Mouse (Mus musculus): ENCODE measurements around the gene Pm20d1. TPM values are rescaled to one million over a fixed set of nuclear protein-coding genes. Genes with fewer than 3 reads are reported as not detected.

The Pm20d1 gene
- polyA plus RNA-seq, 1 experiment from 2014 or later: 4.5 TPM

GRCm38 (mm10) chr1:131866304-131866999, 69.3 kb downstream of the Pm20d1 start:
- Histone ChIP-seq H3K4me2 (peak overlapping the region; percentile 83), H3K36me3 (replicated peaks) (no peaks in the 10 kb centered on the region), H3K9me3 (replicated peaks) (no peaks in the 10 kb centered on the region), H3K27ac (replicated peaks) (no peak overlapping the region), H3K4me3 (replicated peaks) (peak overlapping the region; percentile 70), H3K9ac (no peak overlapping the region), H3K4me1 (replicated peaks) (peaks cover 11% of the 10 kb centered on the region), H3K27me3 (no peaks in the 10 kb centered on the region)
- no peak for ATAC-seq (ENCODE audit: insufficient read depth)
- WGBS (ENCODE audit: insufficient replicate concordance): 30% methylated on average over 6 of the region's 6 CpGs

DNA sequence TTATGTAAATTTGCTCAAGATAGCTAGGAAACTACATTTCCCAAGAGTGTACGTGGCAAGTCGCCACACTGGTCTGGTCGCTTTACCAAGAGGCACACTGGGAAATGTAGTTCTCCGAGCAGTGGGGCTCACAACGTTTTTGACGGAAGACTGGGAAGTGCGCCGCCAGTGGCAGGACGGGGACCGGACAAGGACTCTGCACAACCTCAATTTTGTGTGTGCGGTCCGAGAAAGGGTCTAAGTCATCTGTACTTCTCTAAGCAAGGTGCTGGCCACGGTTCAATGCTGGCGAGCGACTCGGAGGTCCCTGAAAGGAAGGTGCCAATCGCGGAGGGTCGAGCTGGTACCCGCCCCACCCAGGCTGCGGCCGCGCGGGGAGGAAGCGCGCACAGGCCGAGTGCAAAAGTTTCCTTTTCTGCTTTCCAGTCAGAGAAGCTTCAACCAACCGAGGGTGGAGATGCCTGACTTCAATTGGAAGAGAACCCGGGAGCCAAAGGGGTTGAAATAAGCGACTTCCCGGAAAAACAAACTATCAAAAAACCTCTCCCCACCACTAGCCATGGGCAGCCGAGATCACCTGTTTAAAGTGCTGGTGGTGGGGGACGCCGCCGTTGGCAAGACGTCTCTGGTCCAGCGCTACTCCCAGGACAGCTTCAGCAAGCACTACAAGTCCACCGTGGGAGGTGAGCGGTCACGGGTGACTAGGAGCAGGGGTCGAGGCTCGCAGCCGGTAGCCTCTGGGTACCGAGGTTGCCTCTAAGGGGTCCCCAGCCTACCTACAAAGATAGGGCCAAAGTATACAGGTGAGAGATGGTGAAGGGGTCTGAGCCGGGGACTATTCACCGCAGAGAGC, 70.1 kb downstream of the Pm20d1 start, which contains the start of gene Rab29:
Rab29 (plus strand) TSS at position 132 of the 853 bp plus-strand sequence.
- Histone ChIP-seq H3K4me3 (replicated peaks) (peak within 1 kb of the TSS; percentile 70), H3K27me3 (no peaks in the 10 kb centered on the region), H3K4me2 (peak within 1 kb of the TSS; percentile 83), H3K36me3 (replicated peaks) (no peaks in the 10 kb centered on the region), H3K9me3 (replicated peaks) (no peaks in the 10 kb centered on the region), H3K4me1 (replicated peaks) (peaks cover 11% of the 10 kb centered on the region), H3K27ac (replicated peaks) (peak within 1 kb of the TSS; percentile 42; the same call in 1 of the 2 replicates), H3K9ac (peak within 1 kb of the TSS; percentile 65)
- ATAC-seq (ENCODE audit: insufficient read depth): peak; percentile 91
- WGBS (ENCODE audit: insufficient replicate concordance): 1% methylated on average over 46 of the region's 46 CpGs

DNA sequence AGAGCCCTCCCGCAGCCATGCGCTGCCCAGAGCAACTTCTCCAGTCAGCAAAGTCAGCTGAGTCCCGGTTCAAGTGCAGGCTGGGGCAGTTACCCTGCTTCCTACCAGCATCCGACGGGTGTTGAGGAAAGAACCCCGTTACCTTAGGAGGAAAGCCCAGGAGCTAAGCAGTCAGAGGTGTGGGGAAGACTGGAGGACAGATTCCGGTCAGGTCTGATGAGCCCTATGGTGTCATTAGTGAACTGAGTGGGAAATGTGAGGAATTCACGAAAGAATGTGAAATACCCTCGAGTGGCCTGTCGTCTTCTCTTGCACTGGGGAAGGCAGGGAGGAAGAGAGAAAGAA, 70.7 kb downstream of the Pm20d1 start:
- Histone ChIP-seq H3K36me3 (replicated peaks) (no peaks in the 10 kb centered on the region), H3K4me2 (peak overlapping the region; percentile 83), H3K9me3 (replicated peaks) (no peaks in the 10 kb centered on the region), H3K27ac (replicated peaks) (0 out of 2 replicates have a peak overlapping the region, but pooled peaks have one; percentile 42), H3K9ac (peak overlapping the region; percentile 65), H3K4me3 (replicated peaks) (peak overlapping the region; percentile 70), H3K27me3 (no peaks in the 10 kb centered on the region), H3K4me1 (replicated peaks) (peaks cover 11% of the 10 kb centered on the region)
- WGBS (ENCODE audit: insufficient replicate concordance): 29% methylated on average over 10 of the region's 10 CpGs
- ATAC-seq (ENCODE audit: insufficient read depth): peak; percentile 5; the same call in 1 of the 2 replicates

GRCm38 (mm10) chr1:131869561-131869960, 72.4 kb downstream of the Pm20d1 start:
- peaks cover 11% of the 10 kb centered on the region for H3K4me1 ChIP-seq (replicated peaks)
- no peak overlapping the region for H3K4me2 ChIP-seq
- 73% methylated on average over 2 of the region's 2 CpGs for WGBS (ENCODE audit: insufficient replicate concordance)
- no peaks in the 10 kb centered on the region for H3K9me3 ChIP-seq (replicated peaks)
- ATAC-seq (ENCODE audit: insufficient read depth): no peak
- no peak overlapping the region for H3K9ac ChIP-seq
- H3K27ac ChIP-seq (replicated peaks): no peak overlapping the region
- no peak overlapping the region for H3K4me3 ChIP-seq (replicated peaks)
- no peaks in the 10 kb centered on the region for H3K36me3 ChIP-seq (replicated peaks)
- no peaks in the 10 kb centered on the region for H3K27me3 ChIP-seq

Other genes with a start within 250 kb of the Pm20d1 start
- gene Avpr1b, start 198.1 kb upstream of the Pm20d1 start, polyA plus RNA-seq (2015; fragmentation: Nextera tagmentation; extraction: Ambion mirVana): not detected in 2 replicates
- 25.2 and 29.9 TPM in 2 replicates for gene Ctse, start 159.1 kb upstream of the Pm20d1 start, polyA plus RNA-seq (2015; fragmentation: Nextera tagmentation; extraction: Ambion mirVana)
- 1.2 TPM in 2 replicates for gene Rab7b, start 108.7 kb upstream of the Pm20d1 start, polyA plus RNA-seq (2015; fragmentation: Nextera tagmentation; extraction: Ambion mirVana)
- gene Slc26a9, start 53.4 kb upstream of the Pm20d1 start, polyA plus RNA-seq (2015; fragmentation: Nextera tagmentation; extraction: Ambion mirVana): 0.06 TPM in 1 of 2 replicates, not detected in the other
- gene Slc41a1, start 30.1 kb downstream of the Pm20d1 start, polyA plus RNA-seq (2015; fragmentation: Nextera tagmentation; extraction: Ambion mirVana): 0.99 and 1.2 TPM in 2 replicates
- 9.8 and 10.0 TPM in 2 replicates for gene Rab29, start 69.8 kb downstream of the Pm20d1 start, polyA plus RNA-seq (2015; fragmentation: Nextera tagmentation; extraction: Ambion mirVana)
- 25.7 and 27.2 TPM in 2 replicates for gene Nucks1, start 113.2 kb downstream of the Pm20d1 start, polyA plus RNA-seq (2015; fragmentation: Nextera tagmentation; extraction: Ambion mirVana)
- gene Slc45a3, start 165.6 kb downstream of the Pm20d1 start, polyA plus RNA-seq (2015; fragmentation: Nextera tagmentation; extraction: Ambion mirVana): 2.6 and 3.1 TPM in 2 replicates
- gene Elk4, start 210.2 kb downstream of the Pm20d1 start, polyA plus RNA-seq (2015; fragmentation: Nextera tagmentation; extraction: Ambion mirVana): 7.9 and 10.1 TPM in 2 replicates